Mouse (Mus musculus) C2C12 (cell line): ENCODE results near the gene Adam1a.

ENCODE experiments used
- CEBPB ChIP-seq: IDR thresholded peaks from one replicate; pipeline ENCODE4 v1.6.1; 2011; ENCODE audit warnings: low read depth, mild to moderate bottlenecking, control low read depth, moderate library complexity
- CTCF ChIP-seq: IDR thresholded peaks from one replicate; pipeline ENCODE4 v1.5.1; 2011; ENCODE audit not compliant: control insufficient read depth, insufficient read depth, insufficient read length
- FOSL1 ChIP-seq: IDR thresholded peaks from one replicate; pipeline ENCODE4 v1.8.0; 2011; ENCODE audit warnings: mild to moderate bottlenecking, low read length; ENCODE audit not compliant: poor library complexity, insufficient read depth, severe bottlenecking
- MYOD1 ChIP-seq: IDR thresholded peaks from one replicate; pipeline ENCODE4 v1.6.1; 2011; ENCODE audit warnings: low read depth; ENCODE audit not compliant: control insufficient read depth, insufficient read length

DNA sequence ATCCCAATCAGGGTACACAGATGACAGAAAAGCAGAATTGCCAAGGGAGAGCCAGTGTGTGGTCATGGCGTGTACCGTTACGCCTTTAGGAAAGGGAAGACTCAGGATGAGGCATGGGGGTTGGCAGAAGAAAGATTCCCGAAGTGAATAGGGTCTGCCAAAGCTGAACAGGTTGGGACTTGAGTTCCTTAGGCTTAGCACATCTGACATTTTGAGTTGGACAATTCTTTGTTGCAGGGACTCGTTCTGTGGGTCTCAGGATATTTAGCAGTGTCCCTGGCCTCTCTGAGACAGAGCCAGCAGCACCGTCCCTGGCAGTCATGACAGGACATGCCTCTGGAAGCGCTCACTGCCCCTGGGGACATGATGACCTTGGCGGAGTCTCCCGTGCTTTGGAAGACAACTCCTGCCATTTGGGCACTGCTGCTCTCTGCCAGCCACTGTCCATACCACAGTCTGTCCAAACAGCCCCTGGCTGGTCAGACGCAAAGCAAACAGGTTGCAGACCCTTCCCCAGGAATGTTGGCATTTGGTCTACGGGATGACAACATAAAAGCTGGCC lies 31.7 kb upstream of the Adam1a start:
- TF ChIP-seq CTCF = no peak
- TF ChIP-seq MYOD1 = no peak
- no peak for TF ChIP-seq FOSL1
- TF ChIP-seq CEBPB = no peak
